Mouse (Mus musculus) small intestine, adult 10 weeks (tissue): Measurements from ENCODE around the gene Ilk. TPM values are rescaled to one million over a fixed set of nuclear protein-coding genes. Genes with fewer than 3 reads are reported as not detected.

Experiments used
- polyA plus RNA-seq: library from polyadenylated mRNA; stranded (reverse); fragments of 350-450 nt; fragmentation: Illumina TruSeq; extraction: RNeasy Lipid Tissue Mini Kit (QIAGEN cat#74804); gene quantifications from one replicate; pipeline ENCODE4 v1.2.3, GENCODE M21; 2014; ENCODE audit warnings: low replicate concordance

The Ilk gene
- polyA plus RNA-seq = 21.5 TPM

GRCm38 (mm10) chr7:105736264-105736901 lies at the start of gene Ilk:
TSS of gene Ilk (plus strand) at chr7:105736592.

GRCm38 (mm10) chr7:105736911-105737521 lies 624 bp downstream of the Ilk start, which contains the start of gene Rrp8:
TSS of gene Rrp8 (minus strand) at chr7:105737385.

GRCm38 (mm10) chr7:105743926-105744590 lies 7.7 kb downstream of the Ilk start, which contains the start of gene Taf10:
TSS of gene Taf10 (minus strand) at chr7:105744361.

DNA sequence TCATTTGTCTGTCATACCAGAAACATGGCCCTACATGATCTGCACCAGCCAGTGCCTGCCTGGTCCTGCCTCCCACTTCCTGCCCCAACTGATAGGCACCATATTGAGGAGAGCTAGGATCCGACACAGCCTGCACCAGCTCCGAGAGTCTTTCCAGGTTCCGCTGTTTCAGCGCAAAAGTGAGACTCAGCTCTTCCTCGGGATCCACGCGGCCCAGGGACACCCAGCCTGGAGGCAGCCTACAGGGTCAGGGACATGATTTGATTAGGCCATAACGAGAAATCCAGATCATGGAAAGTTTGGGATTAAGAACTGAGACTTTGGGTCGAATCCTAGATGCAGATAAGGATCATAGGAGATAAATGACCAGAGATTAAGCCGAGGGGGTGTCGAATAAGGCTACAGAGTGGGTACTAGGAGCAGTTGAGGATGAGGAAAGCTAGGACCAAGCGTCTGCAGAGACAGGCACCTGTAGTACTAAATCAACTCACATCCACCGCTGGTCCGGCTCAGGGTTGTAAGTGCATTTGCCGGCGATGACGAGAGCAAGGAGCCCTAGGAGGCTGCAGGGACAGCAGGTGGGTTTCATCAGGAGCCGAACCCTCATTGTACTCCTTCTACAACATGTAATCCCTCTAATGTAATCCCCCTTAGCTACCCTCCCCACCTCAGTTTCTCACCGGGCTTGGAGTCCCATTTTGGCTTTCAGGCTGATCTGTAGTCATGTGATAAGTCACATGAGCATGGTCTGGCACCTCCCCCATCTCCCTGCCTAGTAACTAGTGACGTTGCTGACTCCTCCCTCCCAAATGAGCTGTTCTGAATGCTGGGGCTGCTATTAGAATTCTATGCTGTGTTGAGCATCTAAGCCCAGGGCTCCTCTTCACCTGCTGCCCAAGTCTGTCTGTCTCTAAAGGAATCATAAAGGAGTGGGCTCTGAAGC lies 15.4 kb downstream of the Ilk start, which contains the start of gene Tpp1:
Gene Tpp1, minus strand, starts transcription at position 745 of the 943 bp plus-strand sequence.

GRCm38 (mm10) chr7:105787285-105788140 lies 51.1 kb downstream of the Ilk start, which contains the start of gene Dchs1:
TSS of gene Dchs1 (minus strand) at chr7:105787654.

Other genes with a start within 250 kb of the Ilk start
- 0.33 TPM for gene Smpd1, start 182.2 kb upstream of the Ilk start, polyA plus RNA-seq
- gene Apbb1, start 154.9 kb upstream of the Ilk start, polyA plus RNA-seq = not detected
- not detected for gene Hpx, start 136.5 kb upstream of the Ilk start, polyA plus RNA-seq
- 3.6 TPM for gene Trim3, start 103.0 kb upstream of the Ilk start, polyA plus RNA-seq
- 33.0 TPM for gene Timm10b, start 96.5 kb upstream of the Ilk start, polyA plus RNA-seq
- gene Arfip2, start 96.2 kb upstream of the Ilk start, polyA plus RNA-seq = 6.9 TPM
- gene Gm45799, start 96.0 kb upstream of the Ilk start, polyA plus RNA-seq = 1.5 TPM
- 1.3 TPM for gene Dnhd1, start 85.8 kb upstream of the Ilk start, polyA plus RNA-seq
- gene Rrp8, start 793 bp downstream of the Ilk start, polyA plus RNA-seq = 14.9 TPM
- 7.3 TPM for gene Taf10, start 7.8 kb downstream of the Ilk start, polyA plus RNA-seq
- gene Tpp1, start 15.6 kb downstream of the Ilk start, polyA plus RNA-seq = 45.4 TPM
- gene Dchs1, start 51.1 kb downstream of the Ilk start, polyA plus RNA-seq = not detected
- 4.0 TPM for gene Mrpl17, start 74.5 kb downstream of the Ilk start, polyA plus RNA-seq
- 31.3 TPM for gene Gm4070, start 217.4 kb downstream of the Ilk start, polyA plus RNA-seq